8 mouse cellular contexts compared by ENCODE assay signal in genomic region chr16:27468731-27469130, GRCm38 (mm10).
DNase-seq lines count a peak whose midpoint lies in the region; ATAC-seq and TF ChIP-seq lines count a peak whose summit lies in the region.

No protein-coding gene starts in this region.

- TF ChIP-seq CTCF in layer of hippocampus, adult 2 months (conservative IDR thresholded peaks at IDR 0.05) = peak; percentile 98
- TF ChIP-seq CTCF in CH12.LX (conservative IDR thresholded peaks at IDR 0.05 in 1 of 2, IDR thresholded peaks at IDR 0.05 in 1 of 2; ENCODE audit: low read depth in 2 of 2, low read length in 2 of 2) = peak; percentile 91 to 94

- H3K36me3 ChIP-seq in CH12.LX (replicated peaks in 1 of 2; ENCODE audit: control insufficient read depth in 1 of 2, insufficient read depth in 1 of 2, low read length in 1 of 2) = no peaks in the 10 kb centered on the region
- no peaks in the 10 kb centered on the region for H3K36me3 ChIP-seq in embryonic facial prominence, embryonic 11.5 days (replicated peaks; ENCODE audit: control insufficient read depth, insufficient read depth, low read depth, low read length)

- dilution Hi-C loops in CH12.LX (cut with MboI; ENCODE audit: extremely low pct_ligation_motif_present, extremely low pct_unique_long_range_greater_than_20kb, low sequenced_read_pairs) = no loop called here

- H3K4me1 ChIP-seq in CH12.LX (ENCODE audit: control insufficient read depth in 1 of 2, insufficient read depth in 2 of 2) = no peaks in the 10 kb centered on the region
- H3K4me1 ChIP-seq in embryonic facial prominence, embryonic 11.5 days (ENCODE audit: control insufficient read depth, insufficient read depth, low read length) = no peaks in the 10 kb centered on the region

- peak; percentile 99 for TF ChIP-seq RAD21 in CH12.LX (IDR thresholded peaks at IDR 0.05; ENCODE audit: low read depth, low read length)

- H3K4me2 ChIP-seq in CH12.LX (ENCODE audit: insufficient read depth, low read depth, poor library complexity, severe bottlenecking) = no peak overlapping the region
- H3K4me2 ChIP-seq in embryonic facial prominence, embryonic 11.5 days (ENCODE audit: low read depth, low read length) = no peak overlapping the region

- no peaks in the 10 kb centered on the region for H3K27me3 ChIP-seq in CH12.LX (replicated peaks)
- H3K27me3 ChIP-seq in embryonic facial prominence, embryonic 11.5 days (ENCODE audit: control insufficient read depth, insufficient read depth, low read length) = no peaks in the 10 kb centered on the region

- DNase-seq in layer of hippocampus, adult 2 months (ENCODE audit: low spot score in 2 of 2) = peak; percentile 15 to 51
- DNase-seq in layer of hippocampus, adult 9-11 months = no peak
- DNase-seq in CH12.LX (ENCODE audit: extremely low read depth) = peak; percentile 66
- peak; percentile 60 for DNase-seq in adrenal gland, postnatal 25 days
- DNase-seq in embryonic facial prominence, embryonic 11.5 days (ENCODE audit: low spot score) = peak; percentile 67
- peak; percentile 2 to 62 for DNase-seq in kidney, postnatal 36 days
- no peak for DNase-seq in urinary bladder, postnatal 10 days (ENCODE audit: low spot score)

- H3K4me3 ChIP-seq in layer of hippocampus, adult 2 months = no peak overlapping the region
- H3K4me3 ChIP-seq in CH12.LX (replicated peaks in 1 of 3; ENCODE audit: low read depth in 2 of 3, low read length in 2 of 3, poor library complexity in 1 of 3) = no peak overlapping the region
- no peak overlapping the region for H3K4me3 ChIP-seq in embryonic facial prominence, embryonic 11.5 days (ENCODE audit: low read depth, low read length)

- WGBS in embryonic facial prominence, embryonic 11.5 days = 22% methylated on average over 5 of the region's 5 CpGs

- H3K27ac ChIP-seq in layer of hippocampus, adult 2 months = no peak overlapping the region
- no peak overlapping the region for H3K27ac ChIP-seq in CH12.LX (ENCODE audit: insufficient read depth, low read depth)
- H3K27ac ChIP-seq in embryonic facial prominence, embryonic 11.5 days (replicated peaks; ENCODE audit: low read depth, low read length) = no peak overlapping the region

- in situ Hi-C loops in CH12.LX (cut with MboI; ENCODE audit: low pct_ligation_motif_present, low pct_unique_long_range_greater_than_20kb, low sequenced_read_pairs) = loop anchor here (25.0 kb wide), 3 partner anchors 481 to 1019 kb away; partner anchors contain the start of gene Gmnc

- no peaks in the 10 kb centered on the region for H3K79me2 ChIP-seq in CH12.LX (replicated peaks; ENCODE audit: control insufficient read depth, extremely low read depth, insufficient read depth, poor library complexity, severe bottlenecking)

- H3K9ac ChIP-seq in CH12.LX (ENCODE audit: insufficient read depth, low read depth) = no peak overlapping the region
- no peak overlapping the region for H3K9ac ChIP-seq in embryonic facial prominence, embryonic 11.5 days (replicated peaks; ENCODE audit: low read length)

- no peak for TF ChIP-seq EP300 in CH12.LX (IDR thresholded peaks at IDR 0.05; ENCODE audit: low read length)

- no peak for TF ChIP-seq POLR2A in CH12.LX (IDR thresholded peaks at IDR 0.05; ENCODE audit: low read depth, low read length)

- no peaks in the 10 kb centered on the region for H3K9me3 ChIP-seq in CH12.LX (replicated peaks; ENCODE audit: low read length)
- H3K9me3 ChIP-seq in embryonic facial prominence, embryonic 11.5 days (replicated peaks; ENCODE audit: control insufficient read depth, low read length) = no peaks in the 10 kb centered on the region

- no peak for ATAC-seq in embryonic facial prominence, embryonic 11.5 days (replicated peaks; ENCODE audit: insufficient number of reproducible peaks, low FRiP score, low TSS enrichment, low read depth)
- peak; percentile 70 for ATAC-seq in monocyte, adult 5-6 weeks (replicated peaks; ENCODE audit: insufficient number of reproducible peaks, low FRiP score, low TSS enrichment, poor library complexity, severe bottlenecking)

TF ChIP-seq in CH12.LX, 34 proteins besides CTCF, POLR2A, EP300 and RAD21:
- peak; percentile 80 for TF ChIP-seq SMC3 (IDR thresholded peaks at IDR 0.05; ENCODE audit: low read depth, low read length)
- peak; percentile 38; the same call in 1 of the 2 replicates for TF ChIP-seq SIN3A (IDR thresholded peaks at IDR 0.05; ENCODE audit: low read length)
- TF ChIP-seq NRF1 (IDR thresholded peaks at IDR 0.05; ENCODE audit: low read depth, low read length) = no peak
- TF ChIP-seq ZC3H11A (IDR thresholded peaks at IDR 0.05; ENCODE audit: low read depth, low read length) = peak; percentile 62
- peak; percentile 52 for TF ChIP-seq JUND (conservative IDR thresholded peaks at IDR 0.05; ENCODE audit: low read depth, low read length)
- 0 out of 2 replicates have a peak, but pooled peaks have one; percentile 40 for TF ChIP-seq E2F4 (IDR thresholded peaks at IDR 0.05; ENCODE audit: insufficient replicate concordance, low read depth, low read length)
- no peak for TF ChIP-seq CHD1 (IDR thresholded peaks at IDR 0.05; ENCODE audit: low read depth, low read length)
- TF ChIP-seq TBP (conservative IDR thresholded peaks at IDR 0.05; ENCODE audit: low read depth, low read length) = no peak
- TF ChIP-seq ZNF384 (IDR thresholded peaks at IDR 0.05; ENCODE audit: low read depth, low read length) = peak; percentile 82
- TF ChIP-seq MAFK (IDR thresholded peaks at IDR 0.05; ENCODE audit: insufficient replicate concordance, low read length) = 0 out of 2 replicates have a peak, but pooled peaks have one; percentile 31
- 0 out of 2 replicates have a peak, but pooled peaks have one; percentile 8 for TF ChIP-seq KAT2A (IDR thresholded peaks at IDR 0.05; ENCODE audit: insufficient replicate concordance, low read length)
- TF ChIP-seq MAZ (IDR thresholded peaks at IDR 0.05; ENCODE audit: low read depth, low read length) = 0 out of 2 replicates have a peak, but pooled peaks have one; percentile 47
TF ChIP-seq in CH12.LX: peak in this region for 9.

Comparison
In these comparisons a context has a peak if more than half of its experiments do, and no peak if none do; other contexts are left out.
1. DNase-seq: peak in layer of hippocampus, adult 2 months (2 of 2), CH12.LX (single experiment), adrenal gland, postnatal 25 days (single experiment), embryonic facial prominence, embryonic 11.5 days (single experiment) and kidney, postnatal 36 days (2 of 2); none in layer of hippocampus, adult 9-11 months (single experiment) and urinary bladder, postnatal 10 days (single experiment).